Mouse (Mus musculus): ENCODE data around the gene Mcf2l.

GRCm38 (mm10) chr8:12991411-12991810 lies 117.8 kb downstream of the Mcf2l start:
- TF ChIP-seq GATA1 (IDR thresholded peaks at IDR 0.05; ENCODE audit: borderline replicate concordance, low read length), result no peak
- TF ChIP-seq FLI1 (IDR thresholded peaks at IDR 0.05; ENCODE audit: low read length), result no peak

Measured in megakaryocyte, embryonic 14.5 days (primary cell).